Mouse (Mus musculus) left cerebral cortex, adult 2 months (tissue): ENCODE measurements around the gene Acoxl. TPM values are rescaled to one million over a fixed set of nuclear protein-coding genes. Genes with fewer than 3 reads are reported as not detected.
A peak's percentile ranks its signal among the peaks of the same experiment; 100 is the strongest.

Source experiments
- DNase-seq, 2 experiments: peaks; one replicate each; pipeline ENCODE4 v3.0.0; 2021 to 2022; ENCODE audit warnings: low spot score in 2 of 2, mixed read lengths in 1 of 2; ENCODE audit errors: extremely low spot score in 1 of 2
- H3K27ac ChIP-seq: fragments of 200-600 bp; 2 replicates; pipeline ENCODE4 v1.8.1; 2022
- H3K4me3 ChIP-seq: fragments of 200-600 bp; 2 replicates; pipeline ENCODE4 v1.8.1; 2022
- CTCF ChIP-seq: fragments of 200-600 bp; IDR thresholded peaks from 2 replicates; pipeline ENCODE4 v1.8.1; 2022; ENCODE audit warnings: antibody characterized with exemption, mild to moderate bottlenecking, moderate library complexity
- intact Hi-C: fragments of 180-260 bp; cut with DNase I; formaldehyde crosslinking; loops from one replicate; pipeline ENCODE4 v1.15.1; 2025
- microRNA-seq, 2 experiments: library from miRNA; unstranded; fragments of <30 nt; microRNA quantifications; one replicate each; pipeline ENCODE4 v1.2.0; 2021
- total RNA-seq, 2 experiments: library from RNA; stranded (reverse); gene quantifications; 2 replicates each; pipeline ENCODE4 v1.2.3; 2021

Gene Acoxl
- total RNA-seq, 2 experiments from 2014 or later = not detected

- H3K4me3 ChIP-seq = no peak overlapping the region
- DNase-seq = no peak
- intact Hi-C loops = no loop called here
- TF ChIP-seq CTCF = no peak
- no peak overlapping the region for H3K27ac ChIP-seq
These were observed 330.8 kb downstream of the Acoxl start for GRCm38 (mm10) chr2:128169486-128169885.

GRCm38 (mm10) chr2:128169972-128170371 lies 331.3 kb downstream of the Acoxl start:
- no peak for TF ChIP-seq CTCF
- H3K4me3 ChIP-seq = no peak overlapping the region
- no peak for DNase-seq
- intact Hi-C loops = no loop called here
- H3K27ac ChIP-seq = no peak overlapping the region

GRCm38 (mm10) chr2:128170614-128171013 lies 331.9 kb downstream of the Acoxl start:
- no peak for TF ChIP-seq CTCF
- intact Hi-C loops = no loop called here
- H3K4me3 ChIP-seq = no peak overlapping the region
- DNase-seq = no peak
- H3K27ac ChIP-seq = no peak overlapping the region

- peak in 1 of 2 experiments; percentile 35 for DNase-seq
- H3K27ac ChIP-seq = no peak overlapping the region
- intact Hi-C loops = no loop called here
- TF ChIP-seq CTCF = no peak
- no peak overlapping the region for H3K4me3 ChIP-seq
These were observed 333.6 kb downstream of the Acoxl start for GRCm38 (mm10) chr2:128172266-128172665.

Small RNAs within 50 kb of the gene (microRNA-seq; reads per million reads assigned to microRNA genes)
- gene Gm22411 = 0 reads per million in 2 experiments

Other genes starting within 250 kb of the Acoxl start
- gene Mal, start 182.2 kb upstream of the Acoxl start, total RNA-seq = 10 to 100 TPM; 59.8 to 65.0 TPM
- gene Mall, start 108.9 kb upstream of the Acoxl start, total RNA-seq = 1 to 10 TPM; 1.4 to 1.8 TPM
- 10 to 100 TPM; 15.5 to 18.2 TPM for gene Nphp1, start 50.0 kb upstream of the Acoxl start, total RNA-seq
- 10 to 100 TPM; 50.3 to 51.2 TPM for gene Mtln, start 46.4 kb upstream of the Acoxl start, total RNA-seq
- under 1 TPM in 1 of 2 experiments, not detected in 1; 0.16 TPM for gene Bub1, start 7.0 kb upstream of the Acoxl start, total RNA-seq